Mouse (Mus musculus): ENCODE measurements around the gene Rab30. TPM values are rescaled to one million over a fixed set of nuclear protein-coding genes. Genes with fewer than 3 reads are reported as not detected.

The Rab30 gene
- polyA plus RNA-seq, 1 experiment: 15.3 TPM

DNA sequence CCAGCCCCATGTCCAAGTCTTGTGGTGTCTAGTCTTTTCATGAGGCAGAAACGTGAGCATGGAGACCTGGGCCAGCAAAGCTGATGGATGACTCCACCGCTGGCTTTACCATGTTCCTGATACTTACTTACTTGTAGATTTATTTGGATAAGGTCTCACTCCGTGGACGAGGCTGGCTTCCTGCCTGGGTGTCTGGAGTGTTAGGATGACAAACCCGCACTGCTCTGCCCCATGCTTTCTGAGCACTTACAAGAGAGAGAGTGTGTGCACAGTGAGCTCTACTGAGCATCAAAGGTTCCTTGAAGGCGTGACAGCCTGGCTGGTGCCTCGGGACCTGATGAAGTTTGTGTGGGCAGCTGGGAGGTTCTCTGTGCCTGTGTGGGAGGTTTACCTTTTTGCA, 27.5 kb downstream of the Rab30 start:
- TF ChIP-seq CTCF (IDR thresholded peaks at IDR 0.05; ENCODE audit: extremely low read depth, insufficient read depth, low read length) (no peak), POLR2A (IDR thresholded peaks at IDR 0.05; ENCODE audit: extremely low read depth, insufficient read depth, low read length) (no peak)
- Histone ChIP-seq H3K4me3 (ENCODE audit: insufficient read depth, low read length) (no peak overlapping the region), H3K27ac (ENCODE audit: insufficient read depth, low read length) (no peak overlapping the region)

DNA sequence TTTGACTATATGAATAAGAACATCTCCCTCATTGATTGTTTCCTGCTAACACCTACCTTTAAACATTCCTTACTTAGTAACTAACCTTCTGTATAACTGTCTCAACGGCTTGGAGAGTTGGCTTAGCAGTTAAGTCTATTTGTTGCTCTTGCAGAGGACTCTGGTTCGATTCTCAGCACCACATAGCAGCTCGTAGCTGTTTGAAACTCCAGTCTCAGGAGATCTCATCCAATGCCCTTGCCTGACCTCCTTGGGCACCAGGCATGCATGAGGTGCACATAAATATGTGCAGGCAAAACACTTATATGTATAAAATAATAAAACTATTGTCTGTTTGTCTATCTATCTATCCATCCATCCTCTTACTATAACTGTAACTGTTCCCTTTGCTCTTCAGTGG, 31.6 kb downstream of the Rab30 start:
- peaks cover 11% of the 10 kb centered on the region for H3K4me1 ChIP-seq (ENCODE audit: control insufficient read depth, insufficient read depth, low read length)
- no peak overlapping the region for H3K27ac ChIP-seq (ENCODE audit: insufficient read depth, low read length)
- no peak overlapping the region for H3K4me3 ChIP-seq (ENCODE audit: insufficient read depth, low read length)
- TF ChIP-seq CTCF (IDR thresholded peaks at IDR 0.05; ENCODE audit: extremely low read depth, insufficient read depth, low read length) (no peak), POLR2A (IDR thresholded peaks at IDR 0.05; ENCODE audit: extremely low read depth, insufficient read depth, low read length) (no peak)

More for the DNA sequence above, 27.5 kb downstream of the Rab30 start:
- H3K4me1 ChIP-seq (ENCODE audit: control insufficient read depth, insufficient read depth, low read length): peaks cover 8% of the 10 kb centered on the region

DNA sequence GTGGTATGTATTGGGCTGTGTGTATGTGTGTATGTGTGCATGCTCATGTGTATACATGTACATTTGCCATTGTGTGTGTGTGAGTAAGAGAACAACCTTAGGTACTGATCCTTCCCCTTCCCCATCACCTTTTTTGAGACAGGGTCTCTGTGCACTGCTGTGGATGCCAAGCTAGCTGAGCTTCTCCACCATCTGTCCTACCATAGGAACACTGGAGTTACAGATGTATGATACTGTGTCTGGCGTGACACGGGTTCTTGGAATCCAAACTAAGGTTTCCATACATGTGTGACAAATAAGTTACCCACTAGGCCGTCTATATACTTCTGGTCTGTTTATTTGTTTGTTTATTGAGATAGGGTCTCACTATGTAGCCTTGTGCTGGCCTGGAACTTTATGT, 32.2 kb downstream of the Rab30 start:
- Histone ChIP-seq H3K27ac (ENCODE audit: insufficient read depth, low read length) (no peak overlapping the region), H3K4me3 (ENCODE audit: insufficient read depth, low read length) (no peak overlapping the region), H3K4me1 (ENCODE audit: control insufficient read depth, insufficient read depth, low read length) (peaks cover 11% of the 10 kb centered on the region)
- TF ChIP-seq POLR2A (IDR thresholded peaks at IDR 0.05; ENCODE audit: extremely low read depth, insufficient read depth, low read length): no peak

DNA sequence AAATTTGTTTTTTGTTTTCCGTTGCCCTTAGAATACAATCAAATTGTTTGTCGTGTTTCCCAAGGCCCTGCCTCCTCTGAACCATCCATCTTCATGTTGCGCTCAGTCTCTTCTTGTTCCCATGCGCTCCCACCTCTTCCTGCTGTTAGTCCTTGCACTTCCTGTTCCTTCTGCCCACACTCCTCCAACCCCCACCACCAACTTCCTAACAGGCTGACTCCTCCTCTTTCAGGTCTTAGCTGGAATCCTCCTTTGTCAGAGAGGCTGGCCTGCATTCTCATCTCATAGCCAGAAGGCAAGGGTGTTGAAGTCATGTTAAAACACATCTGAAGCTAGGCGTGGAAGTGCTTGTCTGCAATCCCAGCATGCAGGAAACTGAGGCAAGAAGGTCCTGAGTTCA, 33.3 kb downstream of the Rab30 start:
- Histone ChIP-seq H3K27ac (ENCODE audit: insufficient read depth, low read length) (no peak overlapping the region), H3K4me3 (ENCODE audit: insufficient read depth, low read length) (no peak overlapping the region), H3K4me1 (ENCODE audit: control insufficient read depth, insufficient read depth, low read length) (peaks cover 8% of the 10 kb centered on the region)
- TF ChIP-seq POLR2A (IDR thresholded peaks at IDR 0.05; ENCODE audit: extremely low read depth, insufficient read depth, low read length) (no peak), CTCF (IDR thresholded peaks at IDR 0.05; ENCODE audit: extremely low read depth, insufficient read depth, low read length) (no peak)

DNA sequence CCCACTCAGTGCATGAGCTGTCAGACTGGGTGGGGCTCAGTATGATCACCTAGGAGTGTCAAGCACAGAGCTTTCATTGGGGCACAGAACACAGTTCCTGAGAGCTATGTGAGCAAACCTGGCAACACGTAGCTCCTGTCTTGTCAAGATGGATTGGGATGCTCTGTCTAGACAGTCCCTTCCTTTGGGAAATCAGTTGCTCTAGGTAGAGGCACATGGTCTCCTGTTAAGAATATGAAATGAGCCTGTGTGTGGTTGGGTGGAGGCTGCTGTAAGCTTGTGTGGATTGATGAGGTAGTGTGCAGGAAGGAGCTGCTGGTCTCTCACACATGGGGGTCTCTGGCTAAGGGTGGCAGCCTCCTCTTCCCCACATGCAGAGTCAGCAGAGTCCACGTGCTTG, 34.3 kb downstream of the Rab30 start:
- no peak overlapping the region for H3K27ac ChIP-seq (ENCODE audit: insufficient read depth, low read length)
- TF ChIP-seq CTCF (IDR thresholded peaks at IDR 0.05; ENCODE audit: extremely low read depth, insufficient read depth, low read length): no peak
- TF ChIP-seq POLR2A (IDR thresholded peaks at IDR 0.05; ENCODE audit: extremely low read depth, insufficient read depth, low read length): no peak
- no peak overlapping the region for H3K4me3 ChIP-seq (ENCODE audit: insufficient read depth, low read length)
- peaks cover 8% of the 10 kb centered on the region for H3K4me1 ChIP-seq (ENCODE audit: control insufficient read depth, insufficient read depth, low read length)

DNA sequence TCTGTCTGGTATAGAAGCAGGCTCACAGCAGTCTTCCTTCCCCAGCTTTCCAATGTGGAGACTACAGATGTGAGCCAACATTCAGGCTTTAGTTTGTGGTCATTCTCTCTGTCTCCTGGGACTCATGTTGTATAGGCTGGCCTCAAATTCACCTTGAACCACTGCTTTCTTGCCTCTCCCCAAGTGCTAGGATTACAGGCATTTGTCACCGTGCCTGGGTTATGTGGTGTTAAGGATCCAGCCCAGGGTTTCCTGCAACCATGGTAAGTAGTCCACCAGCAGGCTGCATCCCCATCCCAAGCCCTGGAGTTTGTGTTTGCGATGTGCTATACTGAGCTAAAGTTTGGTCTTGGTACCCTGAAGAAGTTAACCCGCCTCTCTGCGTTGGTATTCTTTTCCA, 35.2 kb downstream of the Rab30 start:
- TF ChIP-seq CTCF (IDR thresholded peaks at IDR 0.05; ENCODE audit: extremely low read depth, insufficient read depth, low read length): no peak
- no peak for TF ChIP-seq POLR2A (IDR thresholded peaks at IDR 0.05; ENCODE audit: extremely low read depth, insufficient read depth, low read length)
- H3K4me3 ChIP-seq (ENCODE audit: insufficient read depth, low read length): peak overlapping the region; percentile 30; the same call in 1 of the 2 replicates
- H3K27ac ChIP-seq (ENCODE audit: insufficient read depth, low read length): peak overlapping the region; percentile 23
- peaks cover 8% of the 10 kb centered on the region for H3K4me1 ChIP-seq (ENCODE audit: control insufficient read depth, insufficient read depth, low read length)

- Histone ChIP-seq H3K4me3 (ENCODE audit: insufficient read depth, low read length) (peak overlapping the region; percentile 30), H3K27ac (ENCODE audit: insufficient read depth, low read length) (peak overlapping the region; percentile 23), H3K4me1 (ENCODE audit: control insufficient read depth, insufficient read depth, low read length) (peaks cover 8% of the 10 kb centered on the region)
- no peak for TF ChIP-seq POLR2A (IDR thresholded peaks at IDR 0.05; ENCODE audit: extremely low read depth, insufficient read depth, low read length)
- TF ChIP-seq CTCF (IDR thresholded peaks at IDR 0.05; ENCODE audit: extremely low read depth, insufficient read depth, low read length): no peak
Measured at GRCm38 (mm10) chr7:92777108-92777973, 35.9 kb downstream of the Rab30 start.

GRCm38 (mm10) chr7:92779058-92779457, 37.7 kb downstream of the Rab30 start:
- H3K27ac ChIP-seq (ENCODE audit: insufficient read depth, low read length): no peak overlapping the region
- no peak overlapping the region for H3K4me3 ChIP-seq (ENCODE audit: insufficient read depth, low read length)
- H3K4me1 ChIP-seq (ENCODE audit: control insufficient read depth, insufficient read depth, low read length): peaks cover 11% of the 10 kb centered on the region
- TF ChIP-seq POLR2A (IDR thresholded peaks at IDR 0.05; ENCODE audit: extremely low read depth, insufficient read depth, low read length) (no peak), CTCF (IDR thresholded peaks at IDR 0.05; ENCODE audit: extremely low read depth, insufficient read depth, low read length) (no peak)

- Histone ChIP-seq H3K4me3 (ENCODE audit: insufficient read depth, low read length) (no peak overlapping the region), H3K4me1 (ENCODE audit: control insufficient read depth, insufficient read depth, low read length) (peaks cover 7% of the 10 kb centered on the region; the same call in 1 of the 2 replicates), H3K27ac (ENCODE audit: insufficient read depth, low read length) (no peak overlapping the region)
- TF ChIP-seq CTCF (IDR thresholded peaks at IDR 0.05; ENCODE audit: extremely low read depth, insufficient read depth, low read length) (no peak), POLR2A (IDR thresholded peaks at IDR 0.05; ENCODE audit: extremely low read depth, insufficient read depth, low read length) (no peak)
Measured at GRCm38 (mm10) chr7:92781361-92781760, 40.0 kb downstream of the Rab30 start.

GRCm38 (mm10) chr7:92781948-92782347, 40.5 kb downstream of the Rab30 start:
- no peak overlapping the region for H3K27ac ChIP-seq (ENCODE audit: insufficient read depth, low read length)
- H3K4me3 ChIP-seq (ENCODE audit: insufficient read depth, low read length): no peak overlapping the region
- TF ChIP-seq CTCF (IDR thresholded peaks at IDR 0.05; ENCODE audit: extremely low read depth, insufficient read depth, low read length): no peak
- TF ChIP-seq POLR2A (IDR thresholded peaks at IDR 0.05; ENCODE audit: extremely low read depth, insufficient read depth, low read length): no peak
- H3K4me1 ChIP-seq (ENCODE audit: control insufficient read depth, insufficient read depth, low read length): 0 out of 2 replicates have a peak, but pooled peaks cover 3% of the 10 kb centered on the region
